Mouse (Mus musculus) intestine, postnatal 0 days (tissue): ENCODE data around the gene Hist3h2ba. TPM values are rescaled to one million over a fixed set of nuclear protein-coding genes. Genes with fewer than 3 reads are reported as not detected.
A peak's percentile ranks its signal among the peaks of the same experiment; 100 is the strongest.

Experiments used
- ATAC-seq: fragments of 200-750 bp; cut with Nextera tagmentation; 2 replicates; pipeline ENCODE4 v1.8.0; 2017; ENCODE audit warnings: mild to moderate bottlenecking, moderate TSS enrichment, moderate library complexity
- H3K27ac ChIP-seq: fragments of 300-500 bp; sonication (generic); 2 replicates; pipeline ENCODE4 v1.5.1; 2014; ENCODE audit warnings: mild to moderate bottlenecking, low read depth, low read length, moderate library complexity
- H3K27me3 ChIP-seq: fragments of 300-500 bp; sonication (generic); replicated peaks from 2 replicates; pipeline ENCODE4 v1.6.1; 2014; ENCODE audit warnings: low read length, mixed read lengths; ENCODE audit not compliant: control insufficient read depth, insufficient read depth
- H3K36me3 ChIP-seq: fragments of 300-500 bp; sonication (generic); 2 replicates; pipeline ENCODE4 v1.6.1; 2014; ENCODE audit warnings: mild to moderate bottlenecking, moderate library complexity; ENCODE audit not compliant: control insufficient read depth, insufficient read depth
- H3K4me1 ChIP-seq: fragments of 300-500 bp; sonication (generic); replicated peaks from 2 replicates; pipeline ENCODE4 v1.6.1; 2014; ENCODE audit warnings: antibody characterized with exemption, low read length, mixed read lengths; ENCODE audit not compliant: control insufficient read depth, insufficient read depth
- H3K4me2 ChIP-seq: fragments of 300-500 bp; sonication (generic); replicated peaks from 2 replicates; pipeline ENCODE4 v1.6.1; 2014; ENCODE audit warnings: low read depth, mild to moderate bottlenecking, moderate library complexity
- H3K4me3 ChIP-seq: fragments of 300-500 bp; sonication (generic); 2 replicates; pipeline ENCODE4 v1.5.1; 2014; ENCODE audit warnings: low read depth, low read length
- H3K9ac ChIP-seq: fragments of 300-500 bp; sonication (generic); 2 replicates; pipeline ENCODE4 v1.6.1; 2014; ENCODE audit warnings: mild to moderate bottlenecking, low read depth, low read length
- H3K9me3 ChIP-seq: fragments of 300-500 bp; sonication (generic); 2 replicates; pipeline ENCODE4 v1.6.1; 2016; ENCODE audit warnings: mixed run types; ENCODE audit not compliant: control insufficient read depth
- CTCF ChIP-seq: sonication (generic); IDR thresholded peaks from 2 replicates; pipeline ENCODE4 v1.5.1; 2016; ENCODE audit warnings: low read depth, mild to moderate bottlenecking, control low read depth, antibody characterized with exemption, moderate library complexity
- WGBS: fragments of 180-500 bp; shearing (Covaris S2); extraction: QIAGEN DNeasy Blood & Tissue Kit; methylation state at CpG from one replicate; pipeline ENCODE4 v1.1.7; 2014; 5-methylcytosine and 5-hydroxymethylcytosine counted together
- polyA plus RNA-seq: library from polyadenylated mRNA; unstranded; fragments of >200 nt; fragmentation: Nextera tagmentation; extraction: Ambion mirVana; gene quantifications from 2 replicates; pipeline ENCODE4 v1.2.1, GENCODE M21; 2015

Gene Hist3h2ba
- polyA plus RNA-seq, 1 experiment from 2014 or later: 6.9 TPM

GRCm38 (mm10) chr11:58926651-58927050, 22.1 kb upstream of the Hist3h2ba start:
- H3K4me2 ChIP-seq: no peak overlapping the region
- no peaks in the 10 kb centered on the region for H3K4me1 ChIP-seq
- H3K27me3 ChIP-seq: no peaks in the 10 kb centered on the region
- no peaks in the 10 kb centered on the region for H3K9me3 ChIP-seq
- H3K4me3 ChIP-seq: no peak overlapping the region
- no peaks in the 10 kb centered on the region for H3K36me3 ChIP-seq
- no peak overlapping the region for H3K27ac ChIP-seq
- 56% methylated on average over 2 of the region's 3 CpGs for WGBS
- peak; percentile 25; the same call in 1 of the 2 replicates for ATAC-seq
- no peak for TF ChIP-seq CTCF
- no peak overlapping the region for H3K9ac ChIP-seq

- H3K36me3 ChIP-seq: no peaks in the 10 kb centered on the region
- H3K4me3 ChIP-seq: no peak overlapping the region
- H3K27me3 ChIP-seq: no peaks in the 10 kb centered on the region
- H3K4me1 ChIP-seq: no peaks in the 10 kb centered on the region
- no peak overlapping the region for H3K27ac ChIP-seq
- H3K9me3 ChIP-seq: no peaks in the 10 kb centered on the region
- no peak for ATAC-seq
- WGBS: 59% methylated on average over 2 of the region's 2 CpGs
- no peak for TF ChIP-seq CTCF
- no peak overlapping the region for H3K4me2 ChIP-seq
- H3K9ac ChIP-seq: no peak overlapping the region
Measured at GRCm38 (mm10) chr11:58927053-58927452, 21.7 kb upstream of the Hist3h2ba start.

- Histone ChIP-seq H3K9ac (peak overlapping the region; percentile 13; the same call in 1 of the 2 replicates), H3K4me3 (peak overlapping the region; percentile 29), H3K36me3 (peaks cover 4% of the 10 kb centered on the region), H3K4me1 (no peaks in the 10 kb centered on the region), H3K9me3 (no peaks in the 10 kb centered on the region), H3K4me2 (peak overlapping the region; percentile 61), H3K27me3 (no peaks in the 10 kb centered on the region), H3K27ac (peak overlapping the region; percentile 70)
- peak; percentile 78 for ATAC-seq
- WGBS: 15% methylated on average over 20 of the region's 20 CpGs
- TF ChIP-seq CTCF: peak; percentile 88
Measured at GRCm38 (mm10) chr11:58927790-58928651, 20.7 kb upstream of the Hist3h2ba start.

- Histone ChIP-seq H3K4me3 (no peak overlapping the region), H3K27ac (no peak overlapping the region), H3K36me3 (peaks cover 14% of the 10 kb centered on the region), H3K9ac (no peak overlapping the region), H3K27me3 (no peaks in the 10 kb centered on the region), H3K9me3 (no peaks in the 10 kb centered on the region), H3K4me1 (no peaks in the 10 kb centered on the region), H3K4me2 (no peak overlapping the region)
- 73% methylated on average over 3 of the region's 4 CpGs for WGBS
- no peak for ATAC-seq
- no peak for TF ChIP-seq CTCF
Measured at GRCm38 (mm10) chr11:58929055-58929454, 19.7 kb upstream of the Hist3h2ba start.

- no peaks in the 10 kb centered on the region for H3K4me1 ChIP-seq
- no peaks in the 10 kb centered on the region for H3K27me3 ChIP-seq
- no peaks in the 10 kb centered on the region for H3K9me3 ChIP-seq
- H3K4me2 ChIP-seq: no peak overlapping the region
- H3K27ac ChIP-seq: no peak overlapping the region
- no peak overlapping the region for H3K4me3 ChIP-seq
- no peak for TF ChIP-seq CTCF
- peaks cover 20% of the 10 kb centered on the region for H3K36me3 ChIP-seq
- ATAC-seq: no peak
- H3K9ac ChIP-seq: no peak overlapping the region
- WGBS: 24% methylated on average over 3 of the region's 3 CpGs
Measured at GRCm38 (mm10) chr11:58929641-58930040, 19.1 kb upstream of the Hist3h2ba start.

- 76% methylated on average over 3 of the region's 3 CpGs for WGBS
Measured at GRCm38 (mm10) chr11:58930254-58930653, 18.5 kb upstream of the Hist3h2ba start.

More at GRCm38 (mm10) chr11:58930254-58930653, 18.5 kb upstream of the Hist3h2ba start:
- Histone ChIP-seq H3K4me1 (no peaks in the 10 kb centered on the region), H3K4me3 (no peak overlapping the region), H3K27me3 (no peaks in the 10 kb centered on the region), H3K9me3 (no peaks in the 10 kb centered on the region), H3K27ac (no peak overlapping the region), H3K4me2 (no peak overlapping the region), H3K9ac (no peak overlapping the region), H3K36me3 (peaks cover 20% of the 10 kb centered on the region)
- no peak for ATAC-seq
- TF ChIP-seq CTCF: no peak
